19 mouse cellular contexts compared by ENCODE assay signal in genomic region chr11:22315801-22316200, GRCm38 (mm10). TPM values are rescaled to one million over a fixed set of nuclear protein-coding genes. Genes with fewer than 3 reads are reported as not detected.
DNase-seq lines count a peak whose midpoint lies in the region; ATAC-seq and TF ChIP-seq lines count a peak whose summit lies in the region.
"Had no signal": no experiment of that assay in that cellular context is flagged by ENCODE, and none has a peak within 500 bp of the region (broad histone marks: within the 10 kb centered on the region; RNA-seq: fewer than 3 reads in every experiment).

No protein-coding gene starts in this region.

- H3K27ac ChIP-seq in kidney, adult 2 months (ENCODE audit: insufficient read depth, low read depth, low read length) = no peak overlapping the region
- no peak overlapping the region for H3K27ac ChIP-seq in lung, postnatal 0 days (ENCODE audit: low read length)
- no peak overlapping the region for H3K27ac ChIP-seq in thymus, adult 2 months (ENCODE audit: control insufficient read depth, insufficient read depth, low read length)
- H3K27ac ChIP-seq: forebrain, embryonic 12.5 days; heart, embryonic 13.5 days; intestine, embryonic 15.5 days; liver, embryonic 15.5 days; macrophage; midbrain, embryonic 12.5 days had no signal

- peak; percentile 52 for TF ChIP-seq CTCF in kidney, adult 2 months (conservative IDR thresholded peaks at IDR 0.05; ENCODE audit: insufficient read depth, insufficient read length, low read depth, low read length)
- peak; percentile 31; the same call in 1 of the 2 replicates for TF ChIP-seq CTCF in lung, postnatal 0 days (IDR thresholded peaks at IDR 0.05)
- TF ChIP-seq CTCF in thymus, adult 2 months (IDR thresholded peaks at IDR 0.05; ENCODE audit: borderline replicate concordance, control insufficient read depth, extremely low read depth, insufficient read depth, low read length, poor library complexity) = no peak

- no peak for TF ChIP-seq EP300 in lung, postnatal 0 days (IDR thresholded peaks at IDR 0.05)

- no peak overlapping the region for H3K9ac ChIP-seq in lung, postnatal 0 days (replicated peaks; ENCODE audit: low read depth)
- H3K9ac ChIP-seq: forebrain, embryonic 12.5 days; heart, embryonic 13.5 days; intestine, embryonic 15.5 days; liver, embryonic 15.5 days; midbrain, embryonic 12.5 days had no signal

- no peak for ATAC-seq in lung, postnatal 0 days
- ATAC-seq: CD4-positive, CD25-positive, alpha-beta regulatory T cell, adult 4 months; intestine, embryonic 15.5 days had no signal

- TF ChIP-seq POLR2A in kidney, adult 2 months (IDR thresholded peaks at IDR 0.05; ENCODE audit: low read depth, low read length) = no peak
- no peak for TF ChIP-seq POLR2A in thymus, adult 2 months (IDR thresholded peaks at IDR 0.05; ENCODE audit: control insufficient read depth, extremely low read depth, insufficient read depth, low read length, poor library complexity)

- H3K4me2 ChIP-seq in lung, postnatal 0 days (replicated peaks; ENCODE audit: low read depth, low read length) = no peak overlapping the region
- H3K4me2 ChIP-seq: forebrain, embryonic 12.5 days; heart, embryonic 13.5 days; intestine, embryonic 15.5 days; liver, embryonic 15.5 days; midbrain, embryonic 12.5 days had no signal

- no peaks in the 10 kb centered on the region for H3K9me3 ChIP-seq in lung, postnatal 0 days (ENCODE audit: low read length)
- H3K9me3 ChIP-seq: forebrain, embryonic 12.5 days; heart, embryonic 13.5 days; intestine, embryonic 15.5 days; liver, embryonic 15.5 days; midbrain, embryonic 12.5 days had no signal

- peak; percentile 15 for DNase-seq in kidney, adult 2 months
- DNase-seq in kidney, postnatal 25 days = no peak
- DNase-seq in lung, postnatal 0 days (ENCODE audit: low spot score) = no peak
- DNase-seq in lung, postnatal 10 days = no peak
- DNase-seq in ZHBTc4 (ENCODE audit: low read depth, low spot score) = peak; percentile 59
- DNase-seq in cerebellum, adult 9-11 months = no peak
- no peak for DNase-seq in thymus, adult 2 months
- DNase-seq: adrenal gland, adult 2 months; cerebellum, adult 18-20 months; retina, postnatal 1 day; thymus, postnatal 4 days had no signal

- WGBS in kidney, adult 2 months = 92% methylated on average over 1 of the region's 1 CpGs
- WGBS in lung, postnatal 0 days = 76% methylated on average over 1 of the region's 1 CpGs
- 93% methylated on average over 1 of the region's 1 CpGs for WGBS in thymus, adult 2 months

- no peaks in the 10 kb centered on the region for H3K27me3 ChIP-seq in kidney, adult 2 months (replicated peaks; ENCODE audit: control insufficient read depth, insufficient read depth, low read length)
- no peaks in the 10 kb centered on the region for H3K27me3 ChIP-seq in lung, postnatal 0 days (replicated peaks; ENCODE audit: insufficient read depth, low read length)
- H3K27me3 ChIP-seq in thymus, adult 2 months (ENCODE audit: control insufficient read depth, insufficient read depth, low read length) = no peaks in the 10 kb centered on the region
- H3K27me3 ChIP-seq: forebrain, embryonic 12.5 days; heart, embryonic 13.5 days; intestine, embryonic 15.5 days; liver, embryonic 15.5 days; midbrain, embryonic 12.5 days had no signal

- no peak overlapping the region for H3K4me3 ChIP-seq in kidney, adult 2 months (ENCODE audit: insufficient read depth, low read depth, low read length)
- no peak overlapping the region for H3K4me3 ChIP-seq in lung, postnatal 0 days (ENCODE audit: low read depth, low read length)
- H3K4me3 ChIP-seq in thymus, adult 2 months (ENCODE audit: control insufficient read depth, insufficient read depth, low read length) = no peak overlapping the region
- H3K4me3 ChIP-seq: forebrain, embryonic 12.5 days; heart, embryonic 13.5 days; intestine, embryonic 15.5 days; liver, embryonic 15.5 days; midbrain, embryonic 12.5 days; myocyte had no signal

- no peaks in the 10 kb centered on the region for H3K4me1 ChIP-seq in kidney, adult 2 months (ENCODE audit: control insufficient read depth, insufficient read depth, low read length)
- no peaks in the 10 kb centered on the region for H3K4me1 ChIP-seq in lung, postnatal 0 days (ENCODE audit: insufficient read depth, low read depth, low read length)
- no peaks in the 10 kb centered on the region for H3K4me1 ChIP-seq in thymus, adult 2 months (replicated peaks; ENCODE audit: control insufficient read depth, insufficient read depth, low read length)
- H3K4me1 ChIP-seq: forebrain, embryonic 12.5 days; heart, embryonic 13.5 days; intestine, embryonic 15.5 days; liver, embryonic 15.5 days; midbrain, embryonic 12.5 days had no signal

- no peaks in the 10 kb centered on the region for H3K36me3 ChIP-seq in kidney, adult 2 months (ENCODE audit: control insufficient read depth, insufficient read depth, low read length)
- no peaks in the 10 kb centered on the region for H3K36me3 ChIP-seq in lung, postnatal 0 days (ENCODE audit: insufficient read depth, low read length)
- no peaks in the 10 kb centered on the region for H3K36me3 ChIP-seq in thymus, adult 2 months (ENCODE audit: control insufficient read depth, insufficient read depth, low read length)
- H3K36me3 ChIP-seq: forebrain, embryonic 12.5 days; heart, embryonic 13.5 days; intestine, embryonic 15.5 days; liver, embryonic 15.5 days; midbrain, embryonic 12.5 days had no signal

RNA-seq across cellular contexts. Expression of gene Ehbp1, which starts 26.3 kb away (rescaled TPM):
- polyA plus RNA-seq in kidney, adult 2 months (2012; rRNA removed) = 1.6 and 2.5 TPM in 2 replicates
- polyA plus RNA-seq in lung, postnatal 0 days (2015; fragmentation: Nextera tagmentation; extraction: Ambion mirVana) = 5.1 and 6.1 TPM in 2 replicates
- polyA plus RNA-seq in thymus, adult 2 months (2012; rRNA removed) = 0.48 and 0.75 TPM in 2 replicates

Comparison
In these comparisons a context has a peak if more than half of its experiments do, and no peak if none do; other contexts are left out.
1. DNase-seq: peak in kidney, adult 2 months (single experiment) and ZHBTc4 (single experiment); none in kidney, postnatal 25 days (0 of 2), lung, postnatal 0 days (single experiment), lung, postnatal 10 days (single experiment), cerebellum, adult 9-11 months (single experiment) and thymus, adult 2 months (single experiment).